Mouse (Mus musculus) thymus, postnatal 25 days (tissue): ENCODE results near the gene Sec16a.

ENCODE experiments used
- DNase-seq: peaks from one replicate; pipeline ENCODE4 v3.0.0; 2022

Gene Sec16a

DNA sequence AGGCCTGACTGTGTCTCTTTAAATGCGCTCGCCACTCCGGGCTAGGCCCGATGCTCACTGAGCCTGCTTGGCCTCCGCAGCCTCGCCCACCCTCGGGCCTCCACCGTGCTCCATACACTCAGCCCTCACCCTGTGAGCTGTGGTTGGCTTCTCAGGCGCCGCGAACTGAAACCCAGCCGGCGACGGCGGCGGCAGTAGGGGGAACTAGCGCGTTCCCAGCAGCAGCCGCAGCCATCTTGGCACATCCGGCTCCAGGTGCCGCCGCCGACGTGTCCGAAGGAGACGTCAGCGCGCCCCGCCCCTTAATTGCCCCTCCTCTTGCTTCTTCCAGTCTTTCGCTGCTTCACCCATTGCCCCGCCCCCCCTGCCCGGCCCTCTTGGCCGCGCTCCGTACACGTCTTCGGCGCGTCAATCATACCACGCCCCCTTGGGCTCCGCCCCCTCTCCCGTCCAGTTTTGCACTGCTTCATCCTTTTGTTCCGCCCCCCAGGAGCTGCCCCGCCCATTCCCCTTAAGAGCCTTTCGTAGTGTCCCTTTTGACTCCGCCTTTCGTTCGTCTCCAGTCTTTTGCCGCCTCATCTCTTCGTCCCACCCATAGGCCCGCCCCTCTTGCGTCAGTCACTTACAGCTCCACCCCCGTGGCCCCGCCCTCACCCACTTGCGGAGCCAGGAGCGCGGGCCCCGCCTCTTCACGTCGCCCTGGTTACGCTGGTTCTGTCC is at the start of gene Sec16a:
TSS of gene Sec16a (minus strand) at position 271 of the 720 bp plus-strand sequence.
- DNase-seq = peak; percentile 100

DNA sequence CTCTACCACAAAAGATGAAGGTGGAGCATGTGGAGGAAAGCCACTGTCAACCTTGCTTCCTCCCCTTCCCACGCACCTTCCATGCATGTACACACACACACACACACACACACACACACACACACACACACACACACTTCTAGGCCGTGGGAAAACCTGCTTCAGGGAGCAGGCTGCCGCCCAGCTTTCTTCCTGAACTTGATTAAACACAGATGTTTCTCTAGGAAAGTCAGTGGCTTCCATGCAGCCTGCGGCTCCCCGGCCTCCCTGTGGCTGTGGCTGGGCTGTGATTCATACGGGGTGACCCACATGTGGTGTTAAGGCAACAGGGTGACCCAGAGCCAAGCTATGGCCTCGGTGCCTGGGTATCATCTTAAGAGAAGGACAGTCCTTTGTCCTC is 49.4 kb upstream of the Sec16a start:
- no peak for DNase-seq

DNA sequence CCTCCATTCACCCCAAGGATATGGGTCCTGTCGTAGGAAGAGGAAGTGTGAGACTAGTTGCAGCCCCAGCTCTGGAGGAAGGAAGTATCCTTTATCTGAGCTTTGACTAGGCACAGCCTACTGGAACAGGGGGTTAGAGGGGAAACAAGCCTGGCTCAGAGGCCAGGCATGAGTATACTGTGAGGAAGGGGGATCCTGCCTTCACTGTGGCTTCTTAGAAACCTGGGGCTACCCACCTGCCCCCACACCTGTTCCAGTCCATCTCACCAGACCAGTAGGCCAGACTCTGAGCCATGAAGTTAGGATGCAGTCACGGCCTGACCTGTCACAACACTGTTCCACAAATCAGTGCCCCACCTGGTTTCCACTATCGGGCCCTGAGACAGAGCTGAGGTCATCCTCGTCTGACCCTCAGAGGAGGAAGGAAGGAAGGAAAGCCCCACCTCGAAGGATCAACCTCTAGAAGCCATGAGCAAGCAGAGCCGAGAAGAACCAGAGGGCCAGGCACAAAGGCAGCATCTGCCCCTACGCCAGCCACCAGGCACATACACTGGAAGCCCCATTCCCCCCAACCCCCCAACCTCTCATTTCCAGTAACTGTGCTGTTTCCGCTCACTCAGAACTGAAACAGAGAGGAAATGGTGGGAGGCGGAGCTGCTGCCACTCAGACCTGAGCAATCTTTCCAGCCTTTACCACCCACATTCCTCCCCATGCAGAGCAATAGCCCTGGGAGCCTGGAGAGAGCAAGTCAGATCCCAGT is 48.2 kb upstream of the Sec16a start:
- peak; percentile 73 for DNase-seq

DNA sequence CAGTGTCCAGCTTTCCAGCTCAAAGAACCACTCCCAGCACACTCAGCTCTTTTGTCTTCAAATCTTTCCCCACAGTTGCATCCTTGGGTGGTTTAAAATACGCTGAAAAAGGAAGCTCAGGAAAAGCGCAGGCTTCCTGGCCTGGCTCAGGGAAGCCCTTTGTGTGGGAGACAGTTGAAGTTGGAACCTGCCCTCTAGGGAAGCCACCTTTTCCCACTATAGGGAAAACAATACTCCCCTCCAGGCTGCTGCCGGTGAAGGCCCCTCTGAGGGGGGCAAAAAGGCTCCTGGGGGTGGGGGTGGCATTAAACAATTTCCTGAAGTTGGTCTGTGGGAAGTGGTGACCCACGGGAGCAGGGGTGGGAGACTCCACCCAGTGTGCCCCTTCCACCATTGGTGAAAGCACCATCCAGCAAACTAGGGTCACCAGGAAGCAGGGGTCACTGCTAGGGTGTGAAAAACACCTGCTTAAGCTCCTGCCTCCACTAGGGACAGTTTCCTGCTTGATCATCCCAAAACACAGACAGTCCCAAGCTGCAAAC is 45.8 kb upstream of the Sec16a start:
- DNase-seq = no peak

DNA sequence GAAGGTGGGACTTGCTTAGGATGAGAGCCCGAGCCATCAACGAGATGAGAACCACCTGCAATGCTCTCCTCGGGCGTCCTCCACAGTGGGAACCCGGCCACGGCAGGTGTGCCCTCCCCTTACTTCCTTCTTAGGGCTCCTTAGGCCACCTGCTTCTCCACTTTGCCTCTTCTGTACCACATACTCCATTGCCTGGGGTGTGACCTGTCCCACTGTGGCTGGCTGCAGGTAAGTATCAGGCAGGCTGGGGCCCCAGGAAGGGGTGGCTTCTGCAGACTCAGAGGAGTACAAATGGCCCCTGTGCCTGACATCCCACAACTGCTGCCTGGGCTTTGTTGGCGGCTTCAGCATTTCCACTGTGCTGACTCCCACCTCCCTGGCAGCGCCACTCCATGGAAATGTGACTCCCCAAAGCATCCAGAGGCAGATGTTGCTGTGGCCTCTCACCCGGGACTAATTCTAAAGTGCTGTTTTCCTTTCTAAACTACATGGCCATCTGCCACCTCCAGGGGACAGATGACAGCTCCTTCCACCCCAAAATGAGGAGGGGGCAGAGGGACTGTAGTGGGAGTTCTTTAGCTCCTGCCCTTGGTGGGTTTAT is 43.6 kb upstream of the Sec16a start:
- DNase-seq = peak; percentile 41

DNA sequence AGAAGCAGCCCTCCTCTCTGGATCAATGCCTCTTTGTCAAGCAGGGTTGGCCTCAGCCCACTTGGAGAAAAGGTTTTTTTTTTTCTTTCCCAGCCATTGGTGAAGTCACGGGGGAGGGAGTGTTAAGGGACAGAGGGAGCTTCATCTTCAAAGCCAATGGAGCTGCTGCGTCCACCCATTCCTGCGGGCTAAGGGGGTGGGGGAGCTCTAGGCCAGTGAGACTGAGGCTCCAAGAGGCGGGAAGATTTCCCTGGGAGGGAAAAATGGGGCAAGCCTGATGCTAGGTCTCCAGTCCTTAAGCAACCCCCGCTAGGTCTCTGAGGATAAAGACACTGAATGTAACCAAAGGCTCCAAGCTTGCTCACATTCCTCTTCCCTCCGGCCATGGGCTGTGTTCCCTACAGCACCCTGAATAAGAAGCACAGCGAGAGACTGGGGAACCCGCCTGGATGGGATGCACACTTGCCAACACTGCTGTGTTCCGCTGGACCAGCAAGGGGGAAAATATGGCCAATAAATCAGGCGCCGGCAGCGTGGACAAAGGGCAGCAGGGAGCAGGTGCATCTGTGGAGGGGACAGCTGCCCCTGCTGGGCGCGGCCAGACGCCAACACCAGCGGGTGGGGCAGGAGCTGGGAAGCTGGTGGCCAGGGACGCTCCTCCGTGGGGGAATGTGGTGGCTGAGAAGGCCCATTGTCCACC is 42.5 kb upstream of the Sec16a start:
- no peak for DNase-seq

DNA sequence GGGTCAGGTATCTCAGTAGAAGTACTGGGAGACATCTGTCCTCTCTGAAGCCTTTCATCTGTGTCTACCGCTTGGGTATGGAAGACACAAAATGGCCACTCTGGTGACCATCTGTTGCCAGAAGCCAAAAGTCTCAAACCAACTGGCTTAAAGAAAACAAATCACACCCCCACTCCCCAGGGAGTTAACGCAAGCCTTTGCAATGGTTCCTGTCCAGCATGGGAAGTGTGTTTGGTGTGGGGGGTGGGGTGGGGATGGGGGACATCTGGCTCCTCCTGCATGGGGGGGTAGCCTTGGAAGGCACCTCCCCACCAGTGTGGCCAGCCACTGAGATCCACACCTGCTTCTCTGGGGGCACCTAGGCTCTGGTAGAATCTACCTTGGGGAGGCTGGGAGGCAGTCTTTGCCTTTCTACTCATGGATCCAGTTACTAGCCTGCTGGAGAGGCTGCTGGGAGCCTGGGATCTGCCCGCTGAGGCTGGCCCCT is 41.9 kb upstream of the Sec16a start:
- DNase-seq = no peak

DNA sequence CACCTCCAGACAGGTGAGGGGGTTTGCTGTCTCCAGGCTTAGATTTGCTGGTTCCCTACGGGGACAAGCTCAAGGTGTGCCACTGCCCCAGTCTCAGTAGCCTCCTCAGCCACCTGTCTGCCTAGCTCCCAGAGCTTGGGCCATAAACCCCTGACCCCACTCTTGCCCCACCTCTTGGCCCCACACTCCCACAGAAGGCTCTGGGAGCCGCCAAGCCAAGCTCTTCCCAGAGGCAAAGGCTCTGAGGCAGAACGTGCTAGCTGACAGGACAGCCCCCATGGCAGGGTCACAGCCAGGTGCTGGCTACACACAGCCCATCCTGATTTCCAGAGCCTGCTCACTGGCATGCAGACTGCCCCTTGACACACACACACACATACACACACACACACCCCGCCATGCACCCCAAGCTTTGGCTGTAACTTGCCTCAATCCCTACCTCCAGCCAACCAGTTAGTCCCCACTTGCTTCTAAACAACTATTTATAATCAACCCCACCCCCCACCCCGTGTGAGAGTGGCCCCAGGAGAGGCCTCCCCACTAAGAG is 41.3 kb upstream of the Sec16a start:
- DNase-seq = no peak

DNA sequence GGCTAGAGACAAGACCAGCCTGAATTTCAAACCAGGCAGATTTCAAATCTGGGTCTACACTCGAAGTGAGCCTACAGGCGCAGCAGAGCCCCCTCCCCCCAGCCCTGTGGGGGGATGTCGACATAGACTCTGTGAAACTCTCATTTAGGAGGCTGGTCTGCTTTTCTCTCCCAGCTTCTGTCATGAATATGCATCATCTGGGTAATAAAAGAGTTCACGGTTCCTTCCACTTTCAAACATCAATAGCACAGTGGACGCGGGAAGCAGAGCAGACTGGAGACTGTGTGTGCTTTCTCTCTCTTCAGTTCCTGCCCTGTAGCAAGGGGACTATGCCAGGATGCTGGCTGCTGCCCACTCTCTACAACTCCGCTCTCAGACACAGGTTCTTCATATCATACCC is 40.7 kb upstream of the Sec16a start:
- DNase-seq = no peak

DNA sequence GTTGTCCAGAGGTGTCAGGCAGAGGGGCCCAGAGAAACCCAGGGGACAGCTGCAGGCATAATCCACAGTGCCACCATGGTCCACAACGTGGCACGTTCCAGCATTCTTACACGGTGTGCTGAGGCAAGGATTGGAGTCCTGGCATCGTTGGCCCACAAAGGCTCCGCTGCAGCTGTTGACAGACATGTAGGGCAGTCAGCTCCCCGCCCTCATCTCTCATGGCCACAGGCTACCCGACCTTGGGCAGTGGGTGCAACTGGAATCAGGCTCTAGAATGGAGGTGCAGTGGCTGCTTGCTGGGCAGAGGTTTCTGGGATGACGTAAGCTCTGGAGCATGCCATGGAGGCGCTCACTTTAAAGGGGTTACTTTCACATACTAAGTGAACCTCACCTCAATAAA is 40.3 kb upstream of the Sec16a start:
- DNase-seq = no peak

DNA sequence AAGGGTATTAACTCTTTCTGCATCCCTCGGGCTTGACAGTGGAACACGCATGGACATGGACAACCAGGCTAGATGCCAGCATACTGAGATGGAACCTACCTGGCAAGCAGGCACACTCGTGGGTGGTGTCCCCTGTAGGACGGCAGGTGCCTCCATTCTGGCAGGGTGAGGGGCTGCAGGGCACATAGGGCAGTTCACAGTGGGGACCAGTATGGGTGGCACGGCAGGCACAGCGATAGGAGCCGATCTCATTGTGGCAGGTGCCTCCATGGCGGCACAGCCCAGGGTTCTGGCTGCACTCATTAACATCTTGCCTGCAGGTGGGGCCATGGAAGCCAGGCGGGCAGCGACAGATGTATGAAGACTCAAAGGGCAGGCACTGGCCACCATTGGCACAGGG is 39.2 kb upstream of the Sec16a start:
- DNase-seq = no peak

DNA sequence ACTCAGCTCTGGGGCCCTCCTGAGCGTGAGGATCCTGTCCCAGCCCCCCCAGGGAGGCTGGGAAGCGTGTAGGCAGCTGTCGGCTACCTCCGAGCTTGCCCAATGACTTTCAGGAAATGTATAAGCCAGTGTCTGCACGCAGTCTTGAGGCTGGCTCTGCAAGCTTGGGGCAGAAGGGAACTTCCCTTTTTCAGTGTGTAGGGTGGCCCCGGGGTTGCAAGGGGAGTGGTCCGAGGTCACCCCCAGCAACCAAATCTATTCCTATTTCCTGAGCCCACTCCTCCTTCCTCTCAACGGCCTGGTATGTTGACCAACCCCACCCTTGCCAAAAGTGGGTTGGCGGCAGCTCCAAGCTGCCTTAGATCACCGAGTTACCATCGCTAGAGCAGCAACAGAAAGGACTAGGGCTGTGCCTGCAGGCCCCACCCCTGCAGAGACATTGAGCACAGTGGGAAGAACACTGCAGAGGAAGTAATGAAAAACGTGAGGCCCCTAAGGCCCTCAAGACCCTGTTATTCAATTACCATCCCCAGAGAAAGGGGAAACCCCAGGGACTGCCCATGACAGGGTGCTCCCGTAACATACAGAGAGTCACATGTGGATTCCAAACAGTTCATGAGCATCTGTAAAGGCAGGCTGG is 38.3 kb upstream of the Sec16a start:
- DNase-seq = no peak

DNA sequence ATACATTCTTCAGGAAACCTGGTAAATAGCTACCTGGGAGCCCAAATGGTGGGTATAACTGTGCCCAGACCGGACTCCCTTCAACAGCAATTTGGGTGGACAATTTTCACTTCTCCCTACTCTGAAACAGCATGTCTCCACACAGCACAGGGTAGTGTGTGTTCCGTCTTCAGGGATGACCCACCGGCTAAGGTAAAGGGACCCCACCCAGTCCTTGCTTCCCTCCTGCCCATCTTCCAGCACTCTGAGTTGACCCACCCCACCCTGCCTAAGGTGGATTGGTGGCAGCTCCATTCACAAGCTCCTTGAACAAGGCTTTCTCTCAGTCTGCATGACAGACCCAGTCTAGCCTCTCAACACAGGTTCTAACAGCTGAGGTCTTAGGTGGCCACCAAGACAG is 37.8 kb upstream of the Sec16a start:
- no peak for DNase-seq

DNA sequence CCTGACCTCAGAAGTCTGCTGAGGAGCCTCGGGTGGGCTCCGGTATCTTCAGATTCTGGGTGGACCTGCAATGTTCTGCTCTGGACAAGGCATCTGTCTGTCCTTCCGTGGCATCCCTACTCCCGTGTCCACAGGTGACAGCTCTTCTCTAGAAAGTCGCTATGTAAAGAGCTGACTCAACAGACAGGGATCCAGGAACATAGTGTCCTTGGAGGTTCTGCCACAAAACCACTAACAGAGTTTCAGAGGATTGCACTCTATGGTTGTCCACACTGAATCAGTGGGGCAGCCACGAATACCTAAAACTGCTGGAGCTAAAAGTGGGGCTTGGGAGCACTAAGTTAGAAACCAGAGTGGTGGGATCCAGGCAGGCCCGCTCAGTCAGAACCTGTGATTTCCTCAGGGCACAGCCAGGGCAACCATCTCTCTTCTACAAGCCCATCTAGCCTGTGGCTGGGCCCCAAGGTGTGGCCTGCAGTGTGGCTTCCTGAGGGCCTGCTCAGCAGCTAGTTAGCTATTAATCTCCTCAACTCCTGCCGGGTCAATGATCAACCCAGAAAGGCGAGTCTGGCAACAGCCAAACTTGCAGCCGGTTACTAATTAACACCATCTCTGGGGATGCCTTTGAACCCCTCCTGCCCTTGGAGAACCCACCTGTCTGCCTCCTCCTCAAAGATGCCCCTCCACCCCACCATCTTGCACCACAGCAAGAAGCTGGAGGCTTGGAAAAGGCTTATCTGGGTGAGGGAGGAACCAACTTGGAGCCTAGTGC is 36.9 kb upstream of the Sec16a start:
- no peak for DNase-seq

DNA sequence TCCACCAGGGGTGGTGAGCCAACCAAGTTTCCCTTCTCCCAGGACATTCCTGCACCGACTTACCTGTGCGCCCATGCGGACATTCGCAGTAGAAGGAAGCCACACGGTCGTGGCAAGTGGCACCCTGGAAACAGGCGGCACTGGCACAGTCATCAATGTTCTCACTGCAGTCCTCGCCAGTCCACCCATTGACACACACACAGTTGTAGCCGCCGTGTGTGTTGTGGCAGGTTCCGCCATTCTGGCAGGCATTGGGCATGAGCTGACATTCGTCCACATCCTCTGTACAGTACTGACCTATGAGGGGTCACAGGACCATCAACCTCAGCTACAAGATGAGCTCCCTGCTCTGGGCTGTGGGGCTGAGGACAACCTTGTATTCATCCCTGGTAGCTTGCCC is 35.9 kb upstream of the Sec16a start:
- DNase-seq = no peak

DNA sequence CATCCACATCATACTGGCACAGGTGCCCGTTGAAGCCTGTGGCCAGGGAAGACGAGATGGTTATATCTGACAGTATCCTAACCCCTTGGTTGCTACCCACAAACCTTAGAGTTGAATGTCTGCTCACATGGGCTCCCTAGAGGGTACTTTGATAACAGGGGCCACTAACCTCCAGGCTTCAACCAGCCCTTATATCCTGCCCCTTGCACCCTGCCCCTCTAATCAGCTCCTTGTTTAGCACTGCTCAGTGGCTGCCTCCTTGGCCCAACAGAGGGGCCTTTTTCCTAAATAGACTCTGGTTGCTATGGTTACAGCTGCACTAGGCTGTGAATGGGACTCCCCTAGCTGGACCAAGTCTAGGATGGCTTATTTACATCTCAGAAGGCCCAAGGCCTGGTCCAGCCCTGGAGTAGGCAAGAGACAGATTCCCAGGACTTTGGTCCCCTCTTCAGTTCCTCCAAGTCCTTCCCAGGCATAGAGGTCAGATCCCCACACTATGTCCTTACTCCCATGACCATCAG is 33.7 kb upstream of the Sec16a start:
- no peak for DNase-seq

DNA sequence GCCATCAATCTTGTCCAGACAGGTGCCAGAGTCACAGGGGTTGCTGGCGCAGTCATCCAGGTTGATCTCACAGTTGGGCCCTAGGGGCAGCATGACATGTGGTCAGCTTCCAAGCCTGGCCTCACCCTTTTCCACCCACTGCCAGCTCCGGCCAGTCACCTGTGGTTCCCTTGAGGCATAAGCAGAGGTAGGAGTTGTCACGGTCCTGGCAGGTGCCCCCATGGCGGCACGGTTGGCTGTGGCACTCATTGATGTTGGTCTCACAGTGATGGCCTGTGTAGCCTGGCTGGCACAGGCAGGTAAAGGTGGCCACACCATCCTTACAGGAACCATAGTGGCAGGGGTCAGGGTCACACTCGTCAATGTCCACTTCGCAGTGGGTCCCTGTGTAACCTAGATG is 32.9 kb upstream of the Sec16a start:
- DNase-seq = no peak

DNA sequence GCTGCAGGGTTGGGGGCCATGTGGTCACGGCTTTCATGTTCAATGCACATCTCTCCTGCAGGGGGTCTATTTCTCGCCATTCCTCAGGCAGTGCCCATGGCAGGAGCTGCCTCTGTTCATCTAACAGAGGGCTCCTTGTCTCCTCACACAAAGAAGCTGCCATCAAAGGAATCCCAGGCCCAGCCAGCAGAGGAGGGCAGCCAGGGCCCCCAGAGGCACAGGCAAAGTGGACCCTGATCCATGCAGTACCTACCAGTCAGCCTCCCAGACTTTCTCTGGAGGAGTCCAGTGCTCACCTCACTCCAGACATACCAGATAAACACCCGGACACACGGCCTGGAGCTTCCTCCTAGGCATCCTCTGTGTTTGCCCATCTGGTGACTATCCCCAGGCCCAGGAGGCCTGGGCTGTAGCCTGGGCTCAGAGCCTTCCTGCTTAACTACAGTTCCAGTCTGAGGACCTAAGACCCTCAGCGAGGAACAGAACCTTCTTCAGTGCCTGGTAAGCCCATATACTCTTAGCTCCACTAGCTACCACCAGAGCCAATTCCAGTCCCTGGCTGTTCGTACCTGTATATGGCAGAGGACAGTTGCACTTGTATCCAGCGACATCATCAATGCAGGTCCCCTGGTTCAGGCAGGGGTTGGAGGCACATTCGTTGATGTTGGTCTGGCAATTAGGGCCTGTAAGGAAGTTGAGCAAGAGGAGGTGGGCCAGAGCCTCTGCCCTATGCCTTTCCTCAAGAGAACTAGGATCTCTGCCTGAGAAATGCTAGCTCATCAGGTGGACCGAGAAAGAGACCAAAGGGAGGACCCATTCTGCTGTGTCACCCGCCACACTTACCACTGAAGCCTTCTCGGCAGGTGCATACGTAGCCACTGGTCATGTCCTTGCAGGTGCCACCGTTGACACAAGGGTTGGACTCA is 30.8 kb upstream of the Sec16a start:
- DNase-seq = no peak

DNA sequence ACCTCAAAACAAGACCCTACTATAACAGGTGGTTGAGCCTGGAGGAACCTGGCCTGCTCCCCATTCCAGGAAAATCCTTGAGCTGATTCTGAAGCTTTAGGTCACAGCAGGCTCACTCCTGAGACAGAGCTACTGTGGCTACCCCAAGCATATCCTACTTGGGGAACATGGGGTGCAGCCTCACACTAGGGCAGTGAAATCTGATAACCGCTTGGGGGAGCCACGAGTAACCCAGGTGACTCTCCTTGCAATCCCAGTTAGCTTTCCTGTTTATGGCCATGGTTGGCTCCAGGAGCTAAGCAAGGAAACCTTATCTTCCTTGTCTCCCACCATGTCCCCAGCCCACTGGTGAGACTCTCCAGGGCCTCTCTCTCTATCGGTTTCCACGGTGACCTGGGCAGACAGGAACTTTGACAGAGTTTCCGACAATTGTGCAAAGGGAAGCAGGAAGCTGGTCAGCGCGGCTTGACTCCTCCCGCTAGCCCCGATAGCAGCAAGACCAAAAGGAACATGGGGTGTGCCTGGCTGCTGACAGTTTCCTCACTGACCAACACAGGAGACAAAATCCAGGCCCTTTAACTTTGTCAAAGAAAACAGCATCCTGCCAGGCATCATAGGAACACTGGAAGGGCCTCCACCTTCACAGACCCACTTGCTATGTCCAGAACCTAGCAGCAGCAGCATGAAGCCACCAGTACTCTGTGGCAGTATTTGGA is 29.9 kb upstream of the Sec16a start:
- no peak for DNase-seq
